Mouse (Mus musculus): ENCODE results near the gene Vmn2r48. TPM values are rescaled to one million over a fixed set of nuclear protein-coding genes. Genes with fewer than 3 reads are reported as not detected.
"Not testable (repeated sequence)": the region's sequence is repeated elsewhere in the genome, so short reads cannot be mapped to it uniquely, and the experiment has no call there.

Vmn2r48 gene
- not detected in 2 replicates for total RNA-seq (2014; fragmentation: Nextera tagmentation)
- not detected in 2 replicates for total RNA-seq (2017)

DNA sequence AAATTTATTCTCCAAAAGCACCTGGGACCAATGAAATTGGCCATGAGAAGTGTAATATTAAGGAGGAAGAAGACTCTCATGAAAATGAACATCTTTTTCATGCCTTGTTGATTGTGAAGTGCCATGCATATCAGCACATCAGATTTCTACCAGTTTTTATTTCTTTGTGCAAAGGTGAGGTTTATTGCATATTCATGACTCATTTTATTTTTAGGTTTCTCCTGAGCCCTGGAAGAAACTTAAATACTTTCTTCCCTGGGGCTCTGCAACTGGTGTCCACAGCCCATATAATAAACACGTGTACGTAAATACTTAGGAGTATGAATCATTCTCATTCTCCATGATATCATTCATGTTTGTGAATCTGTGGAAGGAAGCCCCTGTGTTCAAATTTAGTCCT, at the start of gene Vmn2r48:
TSS of gene Vmn2r48 (minus strand) at position 101 of the 400 bp plus-strand sequence.
- not testable (repeated sequence) for ATAC-seq (replicated peaks; ENCODE audit: poor library complexity, severe bottlenecking)

DNA sequence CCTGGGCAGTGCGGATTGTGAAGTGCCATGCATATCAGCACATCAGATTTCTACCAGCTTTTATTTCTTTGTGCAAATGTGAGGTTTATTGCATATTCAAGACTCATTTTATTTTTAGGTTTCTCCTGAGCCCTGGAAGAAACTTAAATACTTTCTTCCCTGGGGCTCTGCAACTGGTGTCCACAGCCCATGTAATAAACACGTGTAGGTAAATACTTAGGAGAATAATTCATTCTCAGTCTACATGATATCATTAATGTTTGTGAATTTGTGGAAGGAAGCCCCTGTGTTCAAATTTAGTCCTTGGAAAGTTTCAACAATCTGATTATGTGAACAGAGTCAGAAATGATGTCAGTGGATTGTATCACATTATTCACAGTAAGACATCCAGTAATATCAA, 38.8 kb upstream of the Vmn2r48 start, which contains the start of gene Vmn2r49:
TSS of gene Vmn2r49 (minus strand) at position 101 of the 400 bp plus-strand sequence.
- not testable (repeated sequence) for ATAC-seq (replicated peaks; ENCODE audit: poor library complexity, severe bottlenecking)

Other genes starting within 250 kb of the Vmn2r48 start
- gene Vmn2r46, start 183.0 kb downstream of the Vmn2r48 start, total RNA-seq (2014; fragmentation: Nextera tagmentation) = not detected in 2 replicates
- gene Vmn2r46, start 183.0 kb downstream of the Vmn2r48 start, total RNA-seq (2017) = not detected in 2 replicates
- gene Vmn2r47, start 112.3 kb downstream of the Vmn2r48 start, total RNA-seq (2014; fragmentation: Nextera tagmentation) = not detected in 2 replicates
- not detected in 2 replicates for gene Vmn2r47, start 112.3 kb downstream of the Vmn2r48 start, total RNA-seq (2017)
- gene Vmn2r49, start 38.7 kb upstream of the Vmn2r48 start, total RNA-seq (2014; fragmentation: Nextera tagmentation) = not detected in 2 replicates
- not detected in 2 replicates for gene Vmn2r49, start 38.7 kb upstream of the Vmn2r48 start, total RNA-seq (2017)
- not detected in 2 replicates for gene Vmn2r50, start 99.7 kb upstream of the Vmn2r48 start, total RNA-seq (2014; fragmentation: Nextera tagmentation)
- gene Vmn2r50, start 99.7 kb upstream of the Vmn2r48 start, total RNA-seq (2017) = not detected in 2 replicates
- gene Vmn2r51, start 152.2 kb upstream of the Vmn2r48 start, total RNA-seq (2014; fragmentation: Nextera tagmentation) = not detected in 2 replicates
- gene Vmn2r51, start 152.2 kb upstream of the Vmn2r48 start, total RNA-seq (2017) = not detected in 2 replicates
- 0.17 TPM in 1 of 2 replicates, not detected in the other for gene Vmn2r52, start 223.0 kb upstream of the Vmn2r48 start, total RNA-seq (2014; fragmentation: Nextera tagmentation)
- gene Vmn2r52, start 223.0 kb upstream of the Vmn2r48 start, total RNA-seq (2017) = not detected in 2 replicates

All from granulocyte monocyte progenitor cell, adult 5-6 weeks (primary cell).